Mouse (Mus musculus) forebrain, embryonic 12.5 days (tissue): Measurements from ENCODE around the gene D430041D05Rik. TPM values are rescaled to one million over a fixed set of nuclear protein-coding genes. Genes with fewer than 3 reads are reported as not detected.

ENCODE experiments used
- ATAC-seq: fragments of 200-750 bp; cut with Nextera tagmentation; 2 replicates; pipeline ENCODE4 v1.8.0; 2017; ENCODE audit warnings: moderate TSS enrichment; ENCODE audit not compliant: low FRiP score
- H3K27ac ChIP-seq: fragments of 300-500 bp; sonication (generic); 2 replicates; pipeline ENCODE4 v1.5.1; 2016; ENCODE audit warnings: mild to moderate bottlenecking
- H3K27me3 ChIP-seq: fragments of 300-500 bp; sonication (generic); 2 replicates; pipeline ENCODE4 v1.6.1; 2016; ENCODE audit warnings: mild to moderate bottlenecking
- H3K36me3 ChIP-seq: fragments of 300-500 bp; sonication (generic); replicated peaks from 2 replicates; pipeline ENCODE4 v1.6.1; 2016; ENCODE audit warnings: mild to moderate bottlenecking
- H3K4me1 ChIP-seq: fragments of 300-500 bp; sonication (generic); 2 replicates; pipeline ENCODE4 v1.6.1; 2016
- H3K4me2 ChIP-seq: fragments of 300-500 bp; sonication (generic); 2 replicates; pipeline ENCODE4 v1.6.1; 2016; ENCODE audit warnings: mild to moderate bottlenecking, moderate library complexity
- H3K4me3 ChIP-seq: fragments of 300-500 bp; sonication (generic); replicated peaks from 2 replicates; pipeline ENCODE4 v1.5.1; 2016; ENCODE audit warnings: mild to moderate bottlenecking
- H3K9ac ChIP-seq: fragments of 300-500 bp; sonication (generic); 2 replicates; pipeline ENCODE4 v1.6.1; 2016; ENCODE audit warnings: mild to moderate bottlenecking
- H3K9me3 ChIP-seq: fragments of 300-500 bp; sonication (generic); 2 replicates; pipeline ENCODE4 v1.6.1; 2016
- WGBS: fragments of 180-500 bp; shearing (Covaris S2); methylation state at CpG from one replicate; pipeline ENCODE4 v1.1.7; 2016; 5-methylcytosine and 5-hydroxymethylcytosine counted together
- polyA plus RNA-seq: library from polyadenylated mRNA; unstranded; fragments of >200 nt; fragmentation: Nextera tagmentation; extraction: Ambion mirVana; gene quantifications from 2 replicates; pipeline ENCODE4 v1.2.1, GENCODE M21; 2016

D430041D05Rik gene
- polyA plus RNA-seq, 1 experiment from 2014 or later = 4.5 TPM

- H3K36me3 ChIP-seq = 0 out of 2 replicates have a peak, but pooled peaks cover 3% of the 10 kb centered on the region
- no peak overlapping the region for H3K27ac ChIP-seq
- no peaks in the 10 kb centered on the region for H3K27me3 ChIP-seq
- no peak overlapping the region for H3K4me3 ChIP-seq
- WGBS = 72% methylated on average over 2 of the region's 2 CpGs
- no peak overlapping the region for H3K4me2 ChIP-seq
- no peaks in the 10 kb centered on the region for H3K9me3 ChIP-seq
- H3K9ac ChIP-seq = no peak overlapping the region
- 0 out of 2 replicates have a peak, but pooled peaks cover 9% of the 10 kb centered on the region for H3K4me1 ChIP-seq
- ATAC-seq = no peak
Measured at GRCm38 (mm10) chr2:104249856-104250255, 161.0 kb downstream of the D430041D05Rik start.

GRCm38 (mm10) chr2:104246851-104247250 is 164.0 kb downstream of the D430041D05Rik start:
- no peak overlapping the region for H3K27ac ChIP-seq
- H3K4me3 ChIP-seq = no peak overlapping the region
- H3K36me3 ChIP-seq = no peaks in the 10 kb centered on the region
- H3K27me3 ChIP-seq = no peaks in the 10 kb centered on the region
- H3K4me2 ChIP-seq = no peak overlapping the region
- no peak overlapping the region for H3K9ac ChIP-seq
- H3K4me1 ChIP-seq = 0 out of 2 replicates have a peak, but pooled peaks cover 4% of the 10 kb centered on the region
- WGBS = 55% methylated on average over 4 of the region's 4 CpGs
- H3K9me3 ChIP-seq = no peaks in the 10 kb centered on the region
- no peak for ATAC-seq

GRCm38 (mm10) chr2:104242055-104242454 is 168.8 kb downstream of the D430041D05Rik start:
- WGBS = 88% methylated on average over 5 of the region's 5 CpGs

GRCm38 (mm10) chr2:104237141-104237540 is 173.7 kb downstream of the D430041D05Rik start:
- H3K36me3 ChIP-seq = no peaks in the 10 kb centered on the region
- H3K9me3 ChIP-seq = no peaks in the 10 kb centered on the region
- H3K4me3 ChIP-seq = no peak overlapping the region
- H3K27me3 ChIP-seq = no peaks in the 10 kb centered on the region
- no peak overlapping the region for H3K27ac ChIP-seq
- H3K9ac ChIP-seq = no peak overlapping the region
- no peak overlapping the region for H3K4me2 ChIP-seq
- 85% methylated on average over 4 of the region's 4 CpGs for WGBS
- no peaks in the 10 kb centered on the region for H3K4me1 ChIP-seq
- no peak for ATAC-seq

More at GRCm38 (mm10) chr2:104242055-104242454, 168.8 kb downstream of the D430041D05Rik start:
- Histone ChIP-seq H3K4me1 (no peaks in the 10 kb centered on the region), H3K4me3 (no peak overlapping the region), H3K36me3 (no peaks in the 10 kb centered on the region), H3K9ac (no peak overlapping the region), H3K4me2 (no peak overlapping the region), H3K27me3 (no peaks in the 10 kb centered on the region), H3K27ac (no peak overlapping the region), H3K9me3 (no peaks in the 10 kb centered on the region)
- no peak for ATAC-seq

- WGBS = 68% methylated on average over 2 of the region's 2 CpGs
- ATAC-seq = no peak
- H3K27ac ChIP-seq = no peak overlapping the region
- H3K4me3 ChIP-seq = no peak overlapping the region
- H3K9me3 ChIP-seq = no peaks in the 10 kb centered on the region
- H3K27me3 ChIP-seq = no peaks in the 10 kb centered on the region
- no peak overlapping the region for H3K4me2 ChIP-seq
- H3K36me3 ChIP-seq = no peaks in the 10 kb centered on the region
- H3K4me1 ChIP-seq = no peaks in the 10 kb centered on the region
- no peak overlapping the region for H3K9ac ChIP-seq
Measured at GRCm38 (mm10) chr2:104230444-104230843, 180.4 kb downstream of the D430041D05Rik start.

GRCm38 (mm10) chr2:104226057-104226456 is 184.8 kb downstream of the D430041D05Rik start:
- Histone ChIP-seq H3K4me3 (no peak overlapping the region), H3K4me1 (no peaks in the 10 kb centered on the region), H3K36me3 (no peaks in the 10 kb centered on the region), H3K27ac (no peak overlapping the region), H3K4me2 (no peak overlapping the region), H3K9me3 (no peaks in the 10 kb centered on the region), H3K9ac (no peak overlapping the region), H3K27me3 (no peaks in the 10 kb centered on the region)
- no peak for ATAC-seq
- 89% methylated on average over 4 of the region's 4 CpGs for WGBS

GRCm38 (mm10) chr2:104219733-104220391 is 191.0 kb downstream of the D430041D05Rik start:
- no peaks in the 10 kb centered on the region for H3K36me3 ChIP-seq
- H3K4me1 ChIP-seq = peaks cover 25% of the 10 kb centered on the region
- 58% methylated on average over 14 of the region's 14 CpGs for WGBS
- no peak overlapping the region for H3K27ac ChIP-seq
- H3K4me2 ChIP-seq = no peak overlapping the region
- no peaks in the 10 kb centered on the region for H3K27me3 ChIP-seq
- no peaks in the 10 kb centered on the region for H3K9me3 ChIP-seq
- ATAC-seq = peak; percentile 64
- H3K9ac ChIP-seq = no peak overlapping the region
- H3K4me3 ChIP-seq = no peak overlapping the region

GRCm38 (mm10) chr2:104218588-104219065 is 192.2 kb downstream of the D430041D05Rik start:
- peak overlapping the region; percentile 66 for H3K27ac ChIP-seq
- no peaks in the 10 kb centered on the region for H3K27me3 ChIP-seq
- peaks cover 25% of the 10 kb centered on the region for H3K4me1 ChIP-seq
- no peak for ATAC-seq
- H3K9ac ChIP-seq = no peak overlapping the region
- H3K9me3 ChIP-seq = no peaks in the 10 kb centered on the region
- no peak overlapping the region for H3K4me2 ChIP-seq
- no peak overlapping the region for H3K4me3 ChIP-seq
- H3K36me3 ChIP-seq = no peaks in the 10 kb centered on the region; the same call in 1 of the 2 replicates
- 60% methylated on average over 9 of the region's 9 CpGs for WGBS

- no peak overlapping the region for H3K4me2 ChIP-seq
Measured at GRCm38 (mm10) chr2:104218114-104218513, 192.7 kb downstream of the D430041D05Rik start.

GRCm38 (mm10) chr2:104209408-104209807 is 201.4 kb downstream of the D430041D05Rik start:
- Histone ChIP-seq H3K9ac (no peak overlapping the region), H3K9me3 (no peaks in the 10 kb centered on the region), H3K4me2 (no peak overlapping the region), H3K36me3 (no peaks in the 10 kb centered on the region; the same call in 1 of the 2 replicates), H3K4me3 (no peak overlapping the region), H3K27ac (no peak overlapping the region; the same call in 1 of the 2 replicates), H3K27me3 (no peaks in the 10 kb centered on the region), H3K4me1 (peaks cover 15% of the 10 kb centered on the region)
- 61% methylated on average over 2 of the region's 2 CpGs for WGBS
- no peak for ATAC-seq

More at GRCm38 (mm10) chr2:104218114-104218513, 192.7 kb downstream of the D430041D05Rik start:
- no peaks in the 10 kb centered on the region for H3K27me3 ChIP-seq
- no peak for ATAC-seq
- no peak overlapping the region for H3K4me3 ChIP-seq
- no peak overlapping the region for H3K9ac ChIP-seq
- H3K4me1 ChIP-seq = peaks cover 25% of the 10 kb centered on the region
- no peaks in the 10 kb centered on the region for H3K9me3 ChIP-seq
- H3K27ac ChIP-seq = peak overlapping the region; percentile 66
- no peaks in the 10 kb centered on the region; the same call in 1 of the 2 replicates for H3K36me3 ChIP-seq
- 63% methylated on average over 10 of the region's 10 CpGs for WGBS

- WGBS = 64% methylated on average over 5 of the region's 5 CpGs
- peak overlapping the region; percentile 25 for H3K4me2 ChIP-seq
- peak; percentile 31; the same call in 1 of the 2 replicates for ATAC-seq
Measured at GRCm38 (mm10) chr2:104208415-104208814, 202.4 kb downstream of the D430041D05Rik start.

GRCm38 (mm10) chr2:104207948-104208347 is 202.9 kb downstream of the D430041D05Rik start:
- 17% methylated on average over 10 of the region's 10 CpGs for WGBS
- H3K9me3 ChIP-seq = no peaks in the 10 kb centered on the region
- H3K36me3 ChIP-seq = no peaks in the 10 kb centered on the region
- H3K4me2 ChIP-seq = peak overlapping the region; percentile 25
- no peak overlapping the region for H3K9ac ChIP-seq
- no peaks in the 10 kb centered on the region for H3K27me3 ChIP-seq
- H3K27ac ChIP-seq = peak overlapping the region; percentile 66
- ATAC-seq = peak; percentile 90
- peaks cover 15% of the 10 kb centered on the region for H3K4me1 ChIP-seq
- no peak overlapping the region for H3K4me3 ChIP-seq

More at GRCm38 (mm10) chr2:104208415-104208814, 202.4 kb downstream of the D430041D05Rik start:
- no peaks in the 10 kb centered on the region; the same call in 1 of the 2 replicates for H3K36me3 ChIP-seq
- no peaks in the 10 kb centered on the region for H3K27me3 ChIP-seq
- no peak overlapping the region for H3K4me3 ChIP-seq
- H3K9me3 ChIP-seq = no peaks in the 10 kb centered on the region
- peaks cover 15% of the 10 kb centered on the region for H3K4me1 ChIP-seq
- no peak overlapping the region for H3K9ac ChIP-seq
- H3K27ac ChIP-seq = peak overlapping the region; percentile 66; the same call in 1 of the 2 replicates
